Mouse (Mus musculus): ENCODE measurements around the gene Camk2b. TPM values are rescaled to one million over a fixed set of nuclear protein-coding genes. Genes with fewer than 3 reads are reported as not detected.

The Camk2b gene
- total RNA-seq (2023) = 0.35 to 0.89 TPM (median 0.68 TPM) in 4 replicates

DNA sequence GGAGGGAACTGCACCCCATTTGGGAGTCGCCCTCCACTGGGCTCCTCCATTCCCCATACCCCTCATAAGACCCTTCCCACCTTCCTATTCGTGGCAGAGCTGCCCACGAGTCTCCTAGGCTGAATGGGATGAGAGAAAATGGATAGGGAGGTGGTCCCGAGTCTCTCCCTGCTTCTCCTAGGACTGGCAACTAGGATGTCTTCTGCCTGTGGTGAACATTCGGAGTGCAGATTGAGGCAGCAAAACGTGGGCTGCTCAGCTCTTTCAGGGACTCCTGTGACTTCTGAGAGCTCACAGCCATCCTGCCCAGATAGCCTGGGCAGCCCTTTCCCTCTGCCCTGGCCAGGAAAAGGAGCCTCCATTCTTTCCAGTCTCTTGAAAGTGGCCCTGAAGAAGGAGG, at the start of gene Camk2b:
Gene Camk2b, minus strand, starts transcription at position 187 of the 400 bp plus-strand sequence.

DNA sequence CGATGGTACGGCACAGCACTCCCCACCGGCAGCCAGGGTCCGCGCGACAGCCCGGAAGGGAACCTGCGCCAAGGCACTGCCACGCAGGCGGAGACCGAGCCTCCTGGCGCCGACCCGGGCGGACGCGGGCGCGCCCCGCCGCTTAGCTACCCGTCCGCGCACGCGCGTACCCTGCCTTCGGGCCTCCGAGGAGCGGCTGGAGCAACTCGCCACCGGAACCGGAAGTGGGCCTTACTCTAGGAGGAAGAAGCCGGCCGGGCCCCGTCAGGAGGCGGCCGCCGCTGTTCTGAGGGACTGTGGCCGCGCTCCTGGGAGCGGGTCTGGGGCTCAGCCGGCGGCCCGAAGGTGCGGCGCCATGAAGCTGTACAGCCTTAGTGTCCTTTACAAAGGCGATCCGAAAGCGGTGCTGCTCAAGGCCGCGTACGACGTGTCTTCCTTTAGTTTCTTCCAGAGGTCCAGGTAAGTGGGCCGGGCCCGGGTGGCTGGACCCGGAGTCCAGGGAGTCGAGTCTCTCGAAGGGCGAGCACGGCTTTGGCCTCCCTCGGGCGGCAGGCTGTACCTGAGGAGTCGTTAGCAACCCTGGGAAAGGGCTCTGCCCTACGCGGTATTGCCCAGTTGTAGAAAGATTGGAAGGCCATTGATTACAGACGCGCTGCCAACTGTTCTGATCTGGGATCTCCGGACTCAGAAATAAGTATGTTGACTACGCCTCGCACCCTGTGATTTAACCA, 110.5 kb downstream of the Camk2b start, which contains the start of gene Ykt6:
Gene Ykt6, plus strand, starts transcription at position 148 of the 731 bp plus-strand sequence.

GRCm38 (mm10) chr11:5949586-5950352, 116.4 kb downstream of the Camk2b start, which contains the start of gene Gck:
Gene Gck (minus strand): TSS chr11:5950081.

Other genes starting within 250 kb of the Camk2b start
- gene Polm, start 228.3 kb downstream of the Camk2b start, total RNA-seq (2023) = 89.7 to 96.0 TPM (median 94.0 TPM) in 4 replicates
- gene Aebp1, start 204.4 kb downstream of the Camk2b start, total RNA-seq (2023) = 0.28 to 0.58 TPM (median 0.46 TPM) in 3 of 4 replicates, not detected in the other
- gene Pold2, start 188.1 kb downstream of the Camk2b start, total RNA-seq (2023) = 42.0 to 60.3 TPM (median 42.9 TPM) in 4 replicates
- gene Myl7, start 167.6 kb downstream of the Camk2b start, total RNA-seq (2023) = not detected in 4 replicates
- not detected in 4 replicates for gene Gck, start 116.3 kb downstream of the Camk2b start, total RNA-seq (2023)
- 67.3 to 78.6 TPM (median 71.8 TPM) in 4 replicates for gene Ykt6, start 110.7 kb downstream of the Camk2b start, total RNA-seq (2023)
- 0.36 to 0.72 TPM in 2 of 4 replicates, not detected in the others for gene A730071L15Rik, start 133.7 kb upstream of the Camk2b start, total RNA-seq (2023)
- gene Nudcd3, start 134.1 kb upstream of the Camk2b start, total RNA-seq (2023) = 60.2 to 62.6 TPM (median 60.9 TPM) in 4 replicates
- 0.12 to 0.18 TPM (median 0.13 TPM) in 3 of 4 replicates, not detected in the other for gene Npc1l1, start 163.8 kb upstream of the Camk2b start, total RNA-seq (2023)
- gene Ddx56, start 201.4 kb upstream of the Camk2b start, total RNA-seq (2023) = 67.8 to 72.3 TPM (median 71.4 TPM) in 4 replicates
- 35.8 to 37.5 TPM (median 36.6 TPM) in 4 replicates for gene Tmed4, start 208.5 kb upstream of the Camk2b start, total RNA-seq (2023)
- gene Ogdh, start 225.3 kb upstream of the Camk2b start, total RNA-seq (2023) = 183 to 197 TPM (median 187 TPM) in 4 replicates

All from B cell, adult 62 days (primary cell).